Mouse (Mus musculus) ovary, postnatal 36 days (tissue): ENCODE data around the gene Lrrc7.

Source experiments
- DNase-seq: peaks from one replicate; pipeline ENCODE4 v3.0.0; 2022; ENCODE audit warnings: low spot score, mixed read lengths

The Lrrc7 gene

DNA sequence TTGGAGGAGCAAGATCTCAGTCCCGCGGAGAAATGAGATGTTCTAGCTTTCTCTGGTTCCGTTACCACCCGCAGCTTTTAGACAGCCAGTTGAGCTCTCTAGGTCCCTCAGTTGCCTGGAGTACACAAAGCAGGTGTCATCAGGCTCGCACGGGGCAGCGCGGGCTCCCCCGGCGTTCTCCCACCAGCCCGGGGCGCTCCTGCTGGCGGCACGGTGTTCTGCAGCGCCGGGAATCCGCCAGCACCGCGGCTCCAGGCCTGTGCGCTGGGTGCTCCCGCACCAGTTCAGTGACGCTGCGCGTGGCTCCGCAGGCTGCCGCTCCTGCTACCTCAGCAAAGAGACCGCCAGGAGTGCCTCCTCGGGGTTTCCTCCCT is at the start of gene Lrrc7:
Gene Lrrc7 (minus strand): TSS at position 235 of the 374 bp plus-strand sequence.
- DNase-seq = peak; percentile 46

DNA sequence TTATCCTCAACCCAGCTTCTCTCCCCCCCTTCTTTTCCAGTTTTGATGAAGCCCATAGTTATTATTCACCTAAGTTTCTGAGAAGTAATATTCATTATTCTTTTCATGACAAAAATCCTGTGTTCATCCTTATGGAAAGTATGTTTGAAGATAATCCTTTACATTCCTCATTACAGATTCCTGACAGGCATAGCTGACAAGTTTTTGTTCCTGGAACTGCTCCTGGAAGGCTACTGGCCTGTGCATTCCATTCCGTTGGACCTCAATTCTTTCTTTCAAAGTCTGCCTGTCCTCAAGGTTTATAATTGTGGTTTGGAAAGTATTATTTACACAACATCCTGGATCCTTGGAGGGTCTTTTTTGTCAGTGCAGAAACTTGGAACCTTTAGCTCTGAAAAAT is 45.0 kb upstream of the Lrrc7 start:
- DNase-seq = no peak

DNA sequence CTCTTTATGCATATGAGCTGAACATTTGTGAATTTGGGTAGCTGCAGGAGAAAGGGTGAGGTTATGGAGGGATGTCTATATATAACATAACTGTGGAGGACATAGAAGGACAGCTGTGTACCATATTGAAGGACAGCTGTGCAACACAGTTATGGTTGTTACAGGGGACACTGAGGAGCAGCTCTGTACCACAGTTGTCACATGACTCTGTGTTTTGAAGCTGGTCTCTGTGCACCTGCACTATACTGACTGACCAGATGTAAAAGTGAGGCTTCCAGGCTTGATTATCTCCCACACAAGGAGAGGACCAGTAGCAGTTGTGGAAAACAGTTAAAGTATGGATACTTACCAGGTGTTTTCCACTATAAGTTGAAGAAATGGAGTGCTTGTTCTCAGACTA is 43.3 kb upstream of the Lrrc7 start:
- no peak for DNase-seq

DNA sequence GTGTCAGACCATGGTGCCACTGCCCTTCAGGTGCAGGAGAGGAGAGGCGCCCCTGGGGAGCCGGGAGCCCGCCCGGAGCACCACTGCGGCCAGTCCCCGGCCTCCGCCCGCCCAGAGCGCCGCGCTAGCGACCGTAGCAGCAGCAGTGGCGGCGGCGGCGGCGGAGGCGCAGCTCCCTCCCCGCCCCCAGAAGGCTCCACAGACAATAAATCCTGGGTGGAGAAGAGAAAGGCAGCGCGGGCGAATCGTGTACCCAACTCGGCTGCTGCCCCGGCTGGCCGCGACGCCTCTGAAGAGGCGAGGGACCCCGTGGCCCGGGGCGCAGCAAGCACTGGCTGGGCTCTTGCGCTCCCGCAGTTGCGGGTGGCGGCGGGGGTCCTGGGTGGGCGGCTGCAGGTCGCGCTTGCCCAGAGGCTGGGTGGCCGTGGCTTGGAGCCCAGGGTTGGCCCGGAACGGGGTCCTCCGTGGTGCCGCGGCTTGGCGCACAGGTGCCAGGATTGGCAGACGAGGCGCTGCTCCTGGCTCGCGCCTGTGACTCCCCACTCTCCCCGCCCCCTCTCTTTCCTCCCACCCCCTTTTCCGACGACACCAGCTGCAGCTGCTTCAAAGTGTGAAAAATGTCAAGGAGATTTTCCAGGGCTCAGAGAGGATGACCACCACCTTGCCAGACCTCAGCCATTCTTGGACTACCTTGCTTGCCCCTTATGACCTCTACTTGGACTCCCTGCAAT is 600 bp downstream of the Lrrc7 start:
- peak; percentile 8 for DNase-seq

DNA sequence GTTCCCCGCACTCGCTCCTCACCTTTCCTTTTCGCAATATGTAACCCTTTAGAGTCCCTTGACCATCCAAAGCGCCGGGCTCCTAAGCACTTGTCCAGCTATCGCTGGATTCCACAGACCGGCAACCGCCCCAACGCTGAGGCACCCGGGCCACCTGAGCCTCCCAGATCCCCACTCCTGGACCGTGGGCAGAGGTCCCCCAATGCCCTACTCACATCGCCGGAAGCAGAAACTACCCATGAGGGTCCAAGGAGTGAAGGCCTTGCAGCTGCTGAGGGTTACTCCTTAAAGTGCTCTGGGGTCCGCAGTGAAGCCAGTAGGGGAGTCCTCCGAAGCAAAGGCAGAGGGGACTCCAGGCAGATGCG is 1.1 kb downstream of the Lrrc7 start:
- DNase-seq = peak; percentile 5

DNA sequence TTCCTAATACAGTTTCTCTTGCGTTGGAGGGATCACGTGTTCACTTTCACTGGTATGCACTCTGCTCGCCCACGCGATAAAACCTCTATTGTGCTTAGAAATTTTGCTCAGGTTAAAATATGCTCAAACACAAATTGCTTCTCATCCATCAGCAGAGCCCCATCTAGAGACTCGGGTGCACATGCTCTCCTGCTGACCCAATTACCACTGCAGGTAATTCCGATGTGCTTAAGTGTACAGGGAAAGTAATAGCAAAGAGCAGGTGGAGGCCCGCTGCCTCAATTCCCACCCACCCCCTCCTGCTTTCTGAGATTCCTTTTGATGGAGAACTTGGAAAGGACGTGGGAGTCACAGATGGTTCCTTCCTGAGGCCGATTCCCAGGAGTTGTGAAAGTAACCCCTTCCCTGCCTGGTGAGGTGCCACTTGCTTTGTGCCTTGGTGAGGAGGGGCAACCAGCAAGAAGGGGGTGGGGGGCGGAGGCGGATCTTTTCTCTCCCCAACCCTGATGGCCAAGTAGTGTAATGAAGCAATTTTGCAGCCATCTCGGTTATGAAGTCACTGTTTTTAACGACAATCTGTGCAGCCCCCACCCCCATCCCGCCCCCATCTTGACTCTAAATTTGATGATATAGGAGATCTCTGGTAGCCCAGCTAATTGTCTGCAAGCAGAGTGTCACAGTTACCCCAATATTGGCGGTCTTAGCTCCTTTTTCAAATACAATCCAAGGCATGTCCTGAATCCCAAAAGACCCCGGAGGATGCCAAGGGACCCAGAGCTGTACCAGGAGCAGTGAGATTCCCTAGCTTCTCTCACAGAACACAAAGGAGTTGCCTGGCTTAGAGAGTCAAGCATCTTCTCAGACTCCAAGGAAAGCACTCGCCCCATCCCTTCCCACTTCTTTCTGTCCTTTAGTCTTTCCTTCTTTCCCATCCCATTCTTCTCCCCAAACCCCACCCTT is 2.0 kb downstream of the Lrrc7 start:
- DNase-seq = no peak

DNA sequence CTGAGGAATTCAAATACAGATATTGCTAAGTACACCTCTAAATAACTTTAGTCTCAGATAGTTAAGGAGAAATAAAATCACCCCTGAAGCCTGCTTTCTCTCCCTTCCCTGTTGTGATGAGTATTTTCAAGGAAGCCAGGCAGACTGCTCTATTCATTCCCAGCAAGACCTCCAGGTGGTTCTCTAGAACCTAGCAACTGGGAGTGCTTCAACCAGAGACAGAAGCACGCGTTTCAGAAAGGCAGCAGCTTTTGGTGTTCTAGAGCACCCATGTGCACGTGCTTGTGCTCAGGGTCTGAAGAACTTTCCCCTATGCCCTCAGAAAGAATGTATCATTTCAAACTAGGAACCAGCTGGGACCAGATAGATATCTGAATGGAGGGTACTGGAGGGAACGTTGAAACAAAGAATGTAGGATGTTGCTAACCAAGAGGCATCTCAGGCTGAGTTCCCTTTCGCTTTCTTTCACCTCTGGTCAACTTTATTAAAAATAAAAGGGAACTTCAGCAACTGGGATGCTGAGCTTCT is 2.8 kb downstream of the Lrrc7 start:
- no peak for DNase-seq

DNA sequence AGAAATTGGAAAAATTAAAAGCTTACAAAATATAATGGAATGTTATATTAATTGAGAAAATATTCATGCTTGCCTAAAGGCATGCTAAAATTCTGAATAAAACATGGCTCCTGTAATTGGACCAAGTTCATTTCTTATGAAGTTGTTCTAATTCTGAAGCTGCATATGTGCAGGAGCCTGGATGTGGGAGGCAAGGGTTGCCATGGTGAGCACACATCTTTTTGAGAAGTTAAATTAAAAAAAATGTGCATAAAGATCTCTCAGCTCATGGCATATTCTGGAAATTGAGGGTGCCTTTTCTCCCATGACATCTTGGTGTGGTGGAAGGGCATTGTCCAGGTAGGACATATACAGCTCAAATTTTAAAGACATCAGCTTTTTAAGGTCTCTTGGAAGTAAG is 3.4 kb downstream of the Lrrc7 start:
- no peak for DNase-seq

DNA sequence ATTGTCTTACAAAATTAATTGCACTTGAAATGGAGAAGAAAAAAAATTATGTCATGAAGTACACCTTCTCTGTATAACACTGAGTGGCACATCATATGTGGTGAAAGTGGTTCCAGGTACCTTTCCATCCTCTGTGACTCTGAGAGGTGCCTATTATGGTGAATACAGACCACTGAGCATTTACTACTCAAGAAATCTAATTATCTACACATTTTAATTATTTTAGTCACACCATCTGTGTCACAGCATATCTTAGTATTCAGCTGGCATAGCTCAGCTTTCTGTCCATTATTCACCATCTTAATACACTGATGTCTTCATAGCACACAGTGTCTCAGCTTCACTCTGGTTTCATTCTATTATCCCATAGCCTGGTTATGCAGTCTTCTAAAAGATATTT is 7.7 kb downstream of the Lrrc7 start:
- DNase-seq = no peak

DNA sequence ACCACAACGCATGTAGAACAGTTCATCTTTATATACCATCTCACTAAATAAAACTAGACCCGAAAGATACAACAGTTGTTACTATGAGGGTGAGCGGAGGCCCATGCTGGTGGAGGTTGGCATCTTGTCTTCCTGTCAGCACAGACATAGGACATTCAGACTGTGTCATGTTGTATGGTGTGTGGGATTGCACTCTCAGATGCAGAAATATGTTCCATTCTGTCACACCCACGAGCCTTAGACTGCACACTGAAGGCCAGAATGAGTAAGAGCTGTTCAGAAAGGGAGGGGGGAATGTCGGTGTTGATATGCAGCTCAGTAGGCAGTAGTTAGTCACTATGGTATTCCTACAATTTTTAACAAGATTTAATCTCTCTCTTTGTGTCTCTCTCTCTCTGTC is 9.9 kb downstream of the Lrrc7 start:
- DNase-seq = no peak

DNA sequence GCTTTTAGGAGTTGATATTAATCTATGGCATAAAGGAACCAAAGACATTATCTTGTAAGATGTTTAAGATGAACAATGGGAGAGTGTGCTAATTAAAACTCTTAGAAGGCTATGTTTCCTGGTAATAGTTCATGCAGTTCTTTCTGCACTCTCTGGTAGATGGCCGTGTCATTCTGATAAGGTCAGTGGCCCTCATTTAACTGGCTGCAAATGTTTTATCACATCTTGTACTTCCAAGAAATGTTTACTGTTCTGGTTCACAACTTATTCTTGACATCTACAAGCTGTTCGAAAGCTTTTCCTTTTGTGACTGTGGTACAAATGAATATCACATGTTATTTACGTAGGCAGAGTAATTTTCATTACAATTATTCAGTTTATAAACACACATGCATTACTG is 18.5 kb downstream of the Lrrc7 start:
- DNase-seq = no peak

DNA sequence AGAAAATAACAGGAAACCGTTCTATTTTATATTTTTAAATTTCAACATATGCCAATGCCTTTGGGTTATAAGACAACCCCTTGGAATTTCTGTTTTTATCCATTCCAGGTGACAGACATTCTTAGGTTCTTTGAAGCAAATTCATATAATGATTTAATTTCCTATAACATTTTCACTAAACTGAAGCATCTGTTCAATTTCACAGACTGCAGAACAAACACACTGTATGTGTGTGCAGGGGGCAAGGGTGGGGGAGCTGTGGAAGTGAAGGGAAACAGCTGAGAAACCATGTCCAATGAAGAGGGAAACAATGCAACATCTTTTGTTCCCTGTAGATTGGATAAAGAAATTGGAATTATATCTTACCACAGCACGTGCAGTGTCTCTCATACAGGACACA is 29.2 kb downstream of the Lrrc7 start:
- no peak for DNase-seq

DNA sequence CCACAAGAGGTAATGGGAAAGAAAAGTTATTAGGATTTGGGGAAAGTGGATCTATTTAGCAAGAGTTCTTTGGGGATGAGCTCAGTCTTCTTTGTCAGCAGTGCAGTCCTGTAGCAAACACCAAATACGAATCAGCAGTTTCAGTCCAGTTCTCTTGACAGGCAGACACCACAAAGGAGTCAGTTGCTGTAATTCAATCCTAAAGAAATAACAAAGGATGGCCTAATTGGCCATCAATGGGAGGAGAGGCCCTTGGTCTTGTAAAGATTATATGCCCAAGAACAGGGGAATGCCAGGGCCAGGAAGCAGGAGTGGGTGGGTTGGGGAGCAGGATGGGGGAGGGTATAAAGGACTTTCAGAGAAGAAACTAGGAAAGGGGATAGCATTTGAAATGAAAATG is 33.5 kb downstream of the Lrrc7 start:
- no peak for DNase-seq

DNA sequence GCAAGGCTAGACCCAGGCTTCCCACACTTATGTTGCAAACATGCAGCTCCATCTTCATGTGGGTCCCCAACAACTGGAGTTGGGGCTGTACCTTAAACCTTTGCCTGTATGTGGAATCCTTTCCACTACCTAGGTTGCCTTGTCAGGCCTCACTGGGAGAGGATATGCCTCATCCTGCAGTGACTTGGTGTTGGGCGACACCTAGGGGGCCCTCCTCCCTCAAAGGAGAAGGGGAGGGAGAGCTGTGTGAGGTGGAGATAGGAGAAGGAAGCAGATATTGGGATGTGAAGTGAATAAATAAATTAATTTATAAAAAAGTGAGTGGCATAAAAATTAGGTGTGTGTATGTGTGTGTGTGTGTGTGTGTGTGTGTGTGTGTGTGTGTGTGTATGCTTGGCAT is 68.3 kb downstream of the Lrrc7 start:
- no peak for DNase-seq

DNA sequence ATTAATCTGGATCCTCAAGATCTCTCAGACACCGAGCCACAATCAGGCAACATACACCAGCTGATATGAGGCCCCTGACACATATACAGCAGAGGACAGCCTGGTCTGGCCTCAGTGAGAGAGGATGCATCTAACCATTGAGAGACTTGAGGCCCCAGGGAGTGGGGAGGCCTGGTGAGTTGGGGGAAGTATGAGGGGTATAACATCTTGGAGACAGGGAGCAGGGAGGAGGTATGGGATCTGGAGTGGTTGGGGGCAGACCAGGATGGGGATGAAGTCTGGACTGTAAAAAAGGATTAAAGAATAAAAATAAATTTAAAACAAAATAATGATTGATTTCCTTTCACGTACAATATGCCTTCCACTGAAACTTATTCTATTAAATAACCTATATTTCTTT is 82.3 kb downstream of the Lrrc7 start:
- no peak for DNase-seq

DNA sequence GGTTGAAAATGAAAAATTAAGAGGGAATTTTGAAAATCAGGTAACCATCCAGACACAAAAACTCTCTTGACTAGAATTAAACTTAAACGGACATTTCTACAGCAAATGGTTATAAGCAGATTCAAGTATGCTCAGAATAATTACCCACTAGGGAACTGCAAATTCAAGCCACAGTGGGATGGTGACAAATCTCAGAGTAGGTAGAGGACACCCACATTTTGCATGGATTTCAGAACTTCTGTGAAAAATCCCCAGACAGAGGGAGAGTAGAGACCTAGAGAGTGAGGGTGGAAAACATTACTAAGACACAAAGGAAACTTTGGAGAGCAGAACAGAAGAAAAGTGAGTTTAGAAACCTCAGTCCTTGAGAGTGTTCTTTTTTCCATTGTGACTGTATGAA is 161.4 kb downstream of the Lrrc7 start:
- no peak for DNase-seq

DNA sequence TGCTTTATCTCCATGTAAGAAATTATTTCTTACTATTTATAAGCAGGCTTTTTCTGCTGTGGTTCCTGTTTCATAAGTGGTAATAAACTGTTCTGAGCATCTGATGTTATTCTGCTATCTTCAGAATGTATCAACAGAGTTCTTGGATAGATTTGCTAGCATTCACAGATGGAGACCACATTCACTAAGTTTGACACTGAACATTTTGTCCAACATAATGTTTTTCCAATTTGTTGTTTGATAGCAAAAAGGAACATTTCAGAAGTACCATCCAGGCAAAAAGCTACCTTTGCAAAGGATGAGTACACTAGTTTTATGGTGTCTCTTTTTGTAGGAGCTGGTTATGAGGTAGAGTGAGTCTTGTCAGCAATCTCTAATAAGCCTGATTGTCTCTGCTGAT is 170.5 kb downstream of the Lrrc7 start:
- no peak for DNase-seq

DNA sequence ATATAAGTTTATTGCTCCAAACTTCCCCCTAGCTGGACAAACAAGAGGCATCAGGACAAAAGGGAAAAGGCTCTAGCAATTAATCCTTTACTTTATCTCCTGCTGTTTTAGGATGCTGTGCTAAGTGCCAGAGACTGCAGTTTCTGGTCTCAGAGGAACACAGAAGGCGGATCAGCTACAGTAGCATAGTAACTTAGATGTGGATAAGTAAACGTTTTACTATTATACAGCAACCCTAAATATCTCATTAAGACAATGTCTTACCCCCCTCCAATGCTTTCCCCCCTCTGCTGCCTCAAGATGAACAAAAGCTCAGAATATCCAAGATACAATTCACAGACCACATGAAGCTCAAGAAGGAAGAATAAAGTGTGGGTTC is 174.0 kb downstream of the Lrrc7 start:
- no peak for DNase-seq

DNA sequence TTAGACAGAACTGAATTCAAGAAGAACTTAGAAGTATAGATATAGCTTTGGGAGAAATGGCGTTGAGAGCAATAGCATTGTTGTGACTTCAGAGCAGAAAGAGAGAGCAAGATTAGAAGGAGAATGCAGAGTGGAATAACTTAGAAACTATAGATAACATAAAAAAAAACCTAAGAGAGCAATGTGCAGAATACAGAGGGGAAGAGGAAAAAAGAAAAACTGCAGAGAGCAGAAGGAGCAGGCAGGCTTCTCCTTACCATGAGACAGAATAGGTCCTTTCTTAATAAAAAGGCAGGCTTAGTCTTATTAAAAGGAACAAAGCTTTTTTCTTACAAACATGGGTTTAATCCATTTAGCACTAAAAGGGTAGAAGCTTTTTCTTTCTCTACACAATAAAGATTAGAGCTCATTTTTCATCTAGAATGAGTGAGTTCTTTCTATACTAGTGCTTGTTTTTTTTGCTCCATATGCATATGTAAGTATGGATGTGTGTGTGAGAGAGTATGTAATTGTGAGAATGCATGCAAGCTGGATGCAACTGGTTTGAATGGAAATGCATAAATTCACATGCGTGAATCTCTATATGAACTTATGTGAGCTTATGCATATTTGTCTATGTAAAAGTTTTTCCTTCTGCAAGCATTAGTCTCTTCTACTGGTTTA is 174.5 kb downstream of the Lrrc7 start:
- DNase-seq = no peak

DNA sequence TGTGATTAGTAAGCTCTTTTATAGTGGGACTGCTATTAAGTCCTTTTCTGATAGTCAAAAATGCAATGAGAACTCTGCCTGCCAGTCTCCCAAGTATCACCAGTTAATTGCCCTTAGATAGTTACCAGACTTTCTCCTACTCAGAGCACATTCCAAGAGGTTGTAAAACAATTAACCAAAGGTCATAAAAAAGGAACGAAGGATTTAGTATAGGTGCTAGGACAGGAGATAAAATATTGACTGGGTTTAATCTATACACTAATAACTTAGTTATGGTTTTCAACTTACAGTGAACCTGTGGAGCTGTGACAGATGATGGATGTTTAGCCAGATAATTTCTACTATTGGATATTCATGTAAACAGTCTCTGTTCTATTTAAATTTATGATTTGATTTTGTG is 175.2 kb downstream of the Lrrc7 start:
- no peak for DNase-seq

DNA sequence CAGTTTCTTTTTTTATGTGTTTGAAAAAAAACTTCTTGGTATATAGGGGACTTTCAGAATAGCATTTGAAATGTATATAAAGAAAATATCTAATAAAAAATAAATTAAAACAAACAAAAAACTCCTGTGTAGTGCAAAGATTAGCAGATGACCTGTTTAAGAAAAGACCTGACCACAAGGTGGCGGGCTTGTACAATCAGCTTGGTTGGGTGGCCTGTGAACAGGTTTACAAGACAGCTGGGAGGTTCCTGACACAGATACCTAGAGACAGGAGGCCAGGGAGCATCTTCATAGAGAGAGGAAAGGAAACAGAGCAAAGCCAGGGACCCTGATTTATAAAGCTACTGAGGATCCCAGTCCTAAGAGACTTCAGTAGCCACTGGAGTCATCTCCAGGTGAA is 186.1 kb downstream of the Lrrc7 start:
- peak; percentile 14 for DNase-seq

DNA sequence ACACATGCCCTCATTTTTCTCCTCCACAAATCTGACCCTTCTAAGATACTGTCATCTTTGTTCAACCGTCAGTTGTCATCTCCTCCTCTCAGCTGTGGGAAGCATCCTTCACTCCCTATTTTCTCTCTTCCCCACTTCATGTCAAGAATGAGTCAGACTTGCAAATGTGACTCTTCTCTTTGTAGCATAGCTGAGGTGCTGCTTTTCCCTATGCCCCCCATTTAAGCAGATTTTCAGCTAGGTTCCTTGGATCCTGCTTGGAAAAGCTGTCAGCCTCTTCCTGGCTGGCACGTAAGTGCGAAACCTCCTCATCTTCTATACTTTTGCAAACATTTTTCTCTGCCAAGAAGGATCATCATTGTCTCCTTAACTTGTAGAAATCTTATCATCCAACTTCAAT is 192.9 kb downstream of the Lrrc7 start:
- no peak for DNase-seq

DNA sequence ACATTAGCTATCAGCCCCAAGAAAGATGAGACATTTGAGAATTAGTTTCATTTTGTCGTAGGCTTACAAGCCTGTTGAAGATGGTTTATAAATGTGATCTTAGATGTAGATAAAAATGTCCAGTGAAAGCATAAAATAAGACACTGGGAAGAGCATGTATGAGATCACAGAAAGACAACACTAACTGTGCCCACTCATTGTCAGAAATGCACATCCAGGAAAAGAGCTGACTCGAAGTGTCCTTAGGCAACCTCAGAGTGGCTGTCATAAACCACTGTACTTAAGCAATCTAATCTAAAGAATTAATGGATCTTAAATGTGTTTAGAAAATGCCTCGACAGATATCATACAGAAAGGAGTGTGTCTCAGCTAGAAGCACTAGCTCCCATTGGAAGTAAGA is 196.2 kb downstream of the Lrrc7 start:
- DNase-seq = no peak
